Mouse (Mus musculus) left cerebral cortex, adult 8-10 months (tissue): Measurements from ENCODE around the gene Rbms1. TPM values are rescaled to one million over a fixed set of nuclear protein-coding genes. Genes with fewer than 3 reads are reported as not detected.

Source experiments
- DNase-seq, 2 experiments: peaks; one replicate each; pipeline ENCODE4 v3.0.0; 2022; ENCODE audit warnings: low spot score in 2 of 2
- total RNA-seq, 4 experiments: library from RNA; stranded (reverse); gene quantifications; 2 replicates each; pipeline ENCODE4 v1.2.4; 2022

The Rbms1 gene
- total RNA-seq, 4 experiments from 2014 or later, result 20.8 to 25.4 (median 23.8) TPM

DNA sequence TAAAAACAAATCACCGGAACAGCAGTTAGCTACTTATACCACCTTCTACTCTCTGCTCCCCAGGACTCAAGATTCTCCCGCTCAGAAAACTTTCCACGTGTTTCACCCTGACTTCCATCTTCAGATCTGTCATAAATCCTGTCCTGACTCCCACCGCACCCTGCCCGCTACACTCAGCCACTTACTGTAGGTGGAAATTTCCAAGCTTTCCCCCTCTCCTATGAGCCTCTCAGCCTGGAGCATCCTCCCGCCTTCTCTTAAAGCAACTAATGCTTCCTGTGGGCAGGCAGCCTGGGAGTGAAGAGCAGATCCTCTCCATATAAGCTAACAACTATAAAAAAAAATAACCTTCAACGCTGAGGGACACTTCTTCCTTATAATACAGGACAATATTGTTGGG is 44.6 kb downstream of the Rbms1 start:
- DNase-seq, result no peak

DNA sequence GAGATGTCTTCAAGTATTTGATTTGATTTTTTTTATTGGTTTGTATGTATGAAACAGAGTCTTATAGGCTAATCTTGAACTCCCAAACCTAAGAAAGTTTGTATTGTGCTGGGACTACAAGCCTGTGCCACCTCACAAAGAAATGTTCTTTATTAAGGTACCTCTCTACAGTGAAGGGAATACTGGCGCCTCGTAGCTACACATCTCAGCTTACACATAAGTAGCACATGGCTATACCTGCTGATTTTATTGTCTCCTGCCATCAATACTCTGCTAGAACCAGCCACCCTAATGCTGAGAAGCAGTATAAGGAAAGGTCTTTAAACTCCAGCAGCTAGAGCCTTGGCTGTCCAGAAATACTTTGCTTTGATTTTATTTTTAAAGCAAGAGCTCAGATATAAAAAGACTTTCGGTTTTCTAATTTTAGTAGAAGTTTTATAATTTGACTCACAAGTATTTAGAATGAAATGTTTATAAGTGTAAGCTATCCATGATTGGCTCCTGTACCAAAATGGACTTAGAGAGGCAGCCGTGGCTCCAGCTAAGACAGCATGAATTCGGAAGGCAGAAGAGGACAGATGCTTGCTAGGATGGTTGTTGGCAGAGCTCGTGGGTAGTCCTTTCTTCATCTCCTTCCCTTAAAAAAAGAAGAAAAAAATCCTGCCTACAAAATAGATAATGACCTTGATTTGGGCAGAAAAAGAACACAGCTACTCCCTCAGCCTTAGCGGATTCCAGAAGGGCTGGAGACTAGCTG is 48.3 kb downstream of the Rbms1 start:
- no peak for DNase-seq

DNA sequence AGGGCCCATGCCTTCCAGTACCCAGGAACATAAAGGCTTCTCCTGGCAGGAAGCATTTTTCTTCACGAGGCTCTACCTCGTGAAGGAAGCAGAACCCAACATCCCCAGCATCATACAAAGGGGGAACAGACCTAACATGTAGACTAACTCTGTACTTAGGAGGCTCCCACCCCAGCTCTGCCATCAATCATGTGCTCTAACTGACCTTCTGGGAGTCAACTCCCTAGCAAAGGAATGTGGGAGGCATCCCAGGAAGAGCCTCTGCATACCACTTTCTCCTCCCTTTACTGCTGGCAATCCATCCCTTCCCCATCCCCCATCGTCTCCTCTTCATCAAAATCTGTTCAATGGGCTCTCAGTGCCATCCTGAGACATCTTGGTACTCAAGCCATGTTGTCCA is 49.7 kb downstream of the Rbms1 start:
- DNase-seq, result no peak

DNA sequence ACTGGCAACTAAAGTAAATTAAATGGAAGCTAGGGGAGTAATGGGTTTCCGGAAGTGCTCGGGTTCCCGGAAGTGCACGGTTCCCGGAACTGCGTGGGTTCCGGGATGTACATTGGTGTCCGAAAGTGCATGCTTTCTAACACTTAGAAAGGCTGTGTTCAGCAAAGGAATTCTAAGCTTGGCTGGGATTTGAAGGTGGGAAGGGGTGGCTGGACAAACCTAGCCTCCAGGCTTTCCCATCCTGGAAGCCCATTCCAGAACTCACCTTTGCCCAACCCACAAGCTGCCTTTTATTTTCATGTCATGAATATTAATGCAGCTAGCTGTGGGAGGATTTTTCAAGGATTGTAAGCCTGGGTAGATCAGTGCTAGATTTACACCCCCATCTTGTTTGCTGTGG is 51.3 kb downstream of the Rbms1 start:
- no peak for DNase-seq

DNA sequence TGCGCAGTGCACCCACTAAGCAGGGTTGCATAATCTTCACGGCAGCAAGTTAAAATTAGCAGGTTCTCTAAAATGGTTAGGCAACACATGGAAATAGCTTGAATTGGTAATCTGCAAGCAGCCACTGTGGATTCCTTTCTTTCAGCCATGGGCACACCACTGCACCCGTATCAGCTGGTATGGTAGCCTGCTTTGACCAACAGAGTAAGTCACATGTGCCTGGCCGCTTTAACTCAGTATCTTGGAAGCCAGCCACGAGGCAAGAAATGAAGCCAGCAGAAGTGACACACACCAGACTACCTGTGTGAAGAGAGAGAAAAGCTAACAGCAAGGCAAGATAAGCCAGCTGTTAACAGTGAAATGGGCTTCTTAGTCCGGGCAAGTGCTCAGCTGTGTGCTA is 52.2 kb downstream of the Rbms1 start:
- peak; percentile 20 to 45 for DNase-seq

DNA sequence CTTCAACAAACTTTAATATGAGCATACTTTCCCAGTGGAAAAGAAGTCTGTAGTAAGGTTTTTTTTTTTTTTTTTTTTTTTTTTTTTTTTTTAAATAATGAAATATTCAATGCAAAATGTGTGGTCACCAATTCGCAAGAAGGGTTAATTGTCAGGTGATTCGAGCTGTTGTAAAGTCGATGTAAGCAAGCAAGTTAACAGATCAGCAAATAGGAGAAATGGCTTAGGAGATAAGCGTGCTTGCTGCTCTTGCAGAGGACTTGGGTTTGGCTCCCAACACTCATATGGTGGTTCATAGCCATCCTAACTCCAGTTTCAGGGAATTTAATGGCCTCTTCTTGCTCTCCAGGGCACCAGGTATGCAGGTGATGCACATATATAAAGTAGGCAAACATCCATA is 54.4 kb downstream of the Rbms1 start:
- DNase-seq, result no peak

DNA sequence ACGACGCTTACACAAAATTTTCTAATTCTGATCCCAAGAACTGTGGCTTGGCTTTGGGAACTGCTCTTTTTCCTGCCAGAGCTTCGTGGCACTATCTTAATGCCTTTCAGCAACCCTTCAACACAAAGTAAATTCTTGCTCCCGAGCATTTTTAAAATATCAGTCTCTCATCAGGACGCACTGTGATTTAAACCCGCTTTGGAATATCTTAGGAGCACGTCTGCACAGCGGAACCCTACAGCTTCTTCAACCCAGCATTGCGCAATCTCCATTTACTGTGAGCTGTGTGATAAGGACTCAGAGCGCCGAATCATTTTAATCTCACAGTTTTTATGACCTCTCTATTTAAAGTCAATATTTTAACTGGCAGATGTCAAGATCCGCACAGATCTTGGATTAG is 54.9 kb downstream of the Rbms1 start:
- no peak for DNase-seq

DNA sequence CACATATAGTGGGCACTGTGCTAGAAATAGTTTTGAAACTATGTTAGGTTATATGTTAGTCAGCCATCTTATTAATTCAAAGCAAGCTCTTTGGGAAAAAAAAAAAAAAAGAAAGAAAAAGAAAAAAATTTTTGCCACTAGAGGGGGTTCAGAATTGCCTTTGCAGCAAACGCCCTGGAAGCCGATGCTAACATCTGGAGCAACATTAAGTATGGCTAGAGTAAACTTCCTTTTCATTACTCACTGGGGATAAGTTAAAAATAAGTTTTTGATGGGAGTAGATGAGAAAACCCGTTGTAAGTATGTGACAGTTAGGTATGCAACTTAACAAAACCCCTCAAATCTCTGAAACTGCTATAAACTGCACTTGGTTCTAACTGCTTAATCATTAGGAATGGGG is 57.7 kb downstream of the Rbms1 start:
- DNase-seq, result no peak

DNA sequence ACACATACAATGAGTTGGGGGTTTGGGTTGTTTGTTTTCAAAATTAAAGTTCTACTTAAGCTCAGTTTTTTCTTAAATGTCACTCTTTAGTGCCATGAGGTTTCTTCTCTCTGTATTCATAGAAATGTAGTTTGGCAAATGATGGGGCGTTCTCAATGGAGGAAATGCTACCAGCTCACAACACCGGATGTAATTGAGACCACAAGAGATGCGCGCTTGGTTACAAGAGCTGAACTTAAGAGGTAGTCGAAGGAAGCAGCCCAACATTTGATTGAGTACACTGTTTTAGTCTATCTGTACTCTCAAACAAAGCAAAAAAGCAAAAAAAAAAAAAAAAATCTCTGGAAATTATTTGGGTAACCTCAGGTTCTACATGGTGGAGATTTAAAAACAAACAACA is 58.9 kb downstream of the Rbms1 start:
- no peak for DNase-seq

DNA sequence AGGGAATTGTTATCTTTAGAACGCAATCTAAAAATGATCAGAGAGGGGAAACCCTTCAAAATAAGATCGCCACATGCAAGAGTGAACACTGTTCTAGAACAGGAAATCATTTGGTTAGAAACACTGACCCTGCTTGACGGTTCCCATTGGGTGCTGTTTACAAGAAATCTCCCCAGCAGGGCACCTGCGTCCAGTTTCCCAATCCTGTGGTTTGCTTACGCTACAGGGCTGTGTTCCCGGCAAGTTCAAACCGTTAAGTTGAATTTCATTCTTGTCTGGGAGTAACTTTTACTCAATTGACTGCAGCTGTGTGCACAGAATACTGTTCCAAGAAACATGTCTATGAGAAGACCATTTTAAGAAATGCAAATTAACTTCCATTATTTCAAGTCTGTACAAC is 59.5 kb downstream of the Rbms1 start:
- no peak for DNase-seq

DNA sequence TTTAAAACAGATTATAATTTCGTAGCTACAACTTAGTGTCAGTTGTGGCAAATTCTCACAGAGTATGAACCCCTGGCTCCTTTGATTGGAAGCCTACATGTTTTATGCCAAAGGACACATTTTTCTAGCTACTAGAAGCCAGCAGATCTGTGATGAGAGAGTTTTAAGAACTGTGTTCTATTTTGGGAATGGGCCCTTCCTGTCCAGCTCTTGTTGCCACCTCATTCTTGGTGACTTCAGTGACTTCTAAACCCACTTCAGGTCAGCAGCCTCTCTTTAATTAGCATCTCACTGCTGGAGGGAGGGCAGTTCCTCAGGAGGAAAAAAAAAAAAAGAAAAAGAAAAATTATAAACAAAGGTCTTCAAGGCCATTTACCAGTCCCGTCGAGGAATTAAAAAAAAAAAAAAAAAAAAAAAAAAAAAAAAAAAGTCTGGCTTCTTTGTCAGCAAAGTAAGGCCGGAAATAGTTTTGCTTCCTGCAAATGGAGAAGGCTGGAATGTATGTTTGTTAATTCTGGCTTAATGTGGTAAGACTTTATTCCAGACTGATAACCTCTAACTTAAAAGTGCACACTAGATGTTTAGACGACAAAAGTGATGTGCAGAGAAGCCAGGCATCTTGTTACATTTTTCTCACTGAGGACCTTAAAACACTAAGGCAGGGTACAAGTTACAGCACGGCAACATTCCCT is 60.4 kb downstream of the Rbms1 start:
- DNase-seq, result no peak

DNA sequence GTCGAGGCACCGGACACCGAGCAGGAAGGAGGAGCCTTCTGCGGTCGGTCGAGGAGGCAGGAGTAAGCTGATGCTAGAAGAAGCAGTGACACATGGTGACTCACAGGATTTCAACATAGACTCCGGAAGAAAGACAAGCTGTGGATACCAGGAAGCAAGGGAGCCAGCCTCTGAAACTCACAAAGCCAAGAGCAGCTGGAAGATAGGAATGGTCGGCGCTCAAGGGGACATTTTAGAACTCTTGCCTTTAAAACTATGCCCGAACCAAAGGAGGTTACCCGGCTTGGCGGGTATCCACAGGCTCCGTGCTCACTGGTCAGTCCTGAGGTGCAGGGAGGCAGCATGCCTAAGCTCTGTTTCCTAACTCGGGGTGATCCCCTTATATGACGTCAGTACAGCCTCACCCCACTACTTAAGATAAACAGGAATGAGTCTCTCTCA is 61.5 kb downstream of the Rbms1 start:
- DNase-seq, result peak in 1 of 2 experiments; percentile 35

DNA sequence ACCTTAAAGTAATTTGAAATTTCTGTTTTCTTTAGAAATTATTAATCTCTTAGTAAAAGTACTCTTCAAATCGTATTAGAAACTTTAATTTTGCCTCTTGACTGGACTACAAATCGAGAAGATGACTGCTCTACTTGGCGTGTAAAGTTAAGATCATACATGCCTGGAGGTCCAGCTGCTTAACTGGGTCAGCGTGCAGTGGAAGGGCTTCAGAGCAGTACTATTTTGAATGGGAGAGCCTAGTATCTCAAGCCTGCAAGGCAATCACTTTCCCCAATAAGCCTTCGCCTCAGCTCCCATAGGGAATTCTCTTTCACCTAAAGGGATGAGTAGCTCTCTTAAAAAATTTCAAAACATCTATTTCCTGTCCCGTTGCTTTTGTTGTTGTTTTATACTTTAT is 62.0 kb downstream of the Rbms1 start:
- no peak for DNase-seq

DNA sequence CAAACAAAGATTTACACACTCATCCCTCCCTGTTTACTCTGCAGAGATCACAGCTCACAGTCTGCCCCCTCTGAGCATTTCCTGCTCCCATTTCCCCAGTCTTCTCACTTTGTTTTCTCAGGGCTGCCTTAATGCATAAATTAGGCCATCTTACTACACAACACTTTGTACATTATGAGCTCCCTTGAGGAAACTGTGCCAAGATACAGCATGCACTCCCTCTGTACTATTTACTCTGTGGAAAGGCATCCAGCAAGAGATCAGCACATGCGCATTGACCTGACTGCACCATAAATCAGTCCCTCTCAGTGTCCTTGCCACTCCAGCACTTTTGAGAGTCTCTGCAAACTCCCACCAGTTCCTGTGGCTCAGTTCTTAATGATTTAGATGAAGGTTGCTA is 70.0 kb downstream of the Rbms1 start:
- no peak for DNase-seq

DNA sequence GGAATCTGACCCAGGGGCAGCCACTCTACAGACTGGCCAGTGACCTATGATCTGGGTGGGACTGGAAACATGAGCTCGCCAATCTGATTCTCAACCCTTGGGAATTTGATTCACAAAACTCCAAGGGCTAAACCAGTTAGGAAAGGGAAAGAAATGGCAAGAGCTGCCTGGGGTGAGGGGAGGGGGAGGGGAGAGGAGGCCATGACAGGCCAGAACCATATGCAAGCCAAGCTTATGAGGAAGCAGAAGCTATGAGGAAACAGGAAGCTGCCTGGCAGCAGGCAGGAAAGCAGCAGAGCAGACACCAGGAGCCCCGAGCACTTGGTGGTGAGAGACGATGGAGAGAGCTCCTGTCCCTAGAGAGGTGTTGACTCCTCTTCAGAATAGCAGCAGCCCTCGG is 79.1 kb downstream of the Rbms1 start:
- DNase-seq, result no peak

DNA sequence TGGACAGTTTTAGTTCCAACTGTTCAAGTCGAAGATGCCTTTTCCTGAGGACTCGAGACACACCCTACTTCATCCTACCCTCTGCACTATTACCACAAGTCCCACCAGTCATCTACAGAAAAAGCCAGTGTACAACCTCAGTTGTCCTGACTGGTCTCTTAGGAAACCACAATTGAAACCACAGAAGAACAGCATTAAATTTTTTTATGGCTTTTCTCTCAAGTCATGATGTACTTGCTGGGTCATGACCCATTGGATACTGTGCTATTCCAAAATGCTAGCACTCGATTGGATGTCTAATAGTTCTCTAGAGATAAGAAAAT is 80.0 kb downstream of the Rbms1 start:
- no peak for DNase-seq

DNA sequence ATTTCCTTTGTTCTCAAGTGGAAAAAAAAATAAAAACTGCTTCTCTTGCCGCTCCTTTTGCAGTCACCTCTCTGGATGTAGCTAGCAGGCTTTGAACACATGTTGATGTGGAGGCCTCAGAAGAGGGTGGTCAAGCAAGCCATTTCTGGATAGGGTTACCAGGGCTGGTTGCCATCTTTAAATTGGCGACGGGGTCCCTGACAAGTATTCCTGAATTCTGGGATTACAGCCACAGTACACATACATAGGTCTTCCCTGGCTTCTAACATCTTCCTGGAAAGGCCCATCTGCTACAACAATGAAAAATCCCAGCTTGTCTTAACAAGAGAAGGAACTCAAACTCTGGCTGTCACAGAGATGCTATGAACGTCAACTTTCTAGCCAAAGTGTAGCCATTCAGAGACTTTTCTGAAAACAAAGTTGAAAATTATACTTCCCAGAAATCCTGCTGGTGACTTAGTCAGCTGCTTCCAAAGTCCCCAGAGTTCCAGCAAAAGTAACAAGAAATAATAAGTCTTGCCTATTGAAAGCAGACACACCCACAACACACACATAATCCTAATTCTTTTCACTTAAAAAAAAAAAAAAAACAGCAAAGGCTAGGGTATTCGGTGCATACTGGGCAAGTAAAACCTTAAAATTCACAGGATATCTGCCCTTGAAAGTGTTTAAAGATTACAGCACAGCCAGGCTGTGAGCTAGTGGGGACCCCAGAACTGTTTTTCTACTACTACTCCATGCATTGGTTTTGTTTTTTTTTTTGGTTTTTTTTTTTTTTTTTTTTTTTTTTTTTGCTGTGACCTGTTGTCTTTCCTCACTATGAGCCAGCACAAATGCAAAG is 80.6 kb downstream of the Rbms1 start:
- no peak for DNase-seq

DNA sequence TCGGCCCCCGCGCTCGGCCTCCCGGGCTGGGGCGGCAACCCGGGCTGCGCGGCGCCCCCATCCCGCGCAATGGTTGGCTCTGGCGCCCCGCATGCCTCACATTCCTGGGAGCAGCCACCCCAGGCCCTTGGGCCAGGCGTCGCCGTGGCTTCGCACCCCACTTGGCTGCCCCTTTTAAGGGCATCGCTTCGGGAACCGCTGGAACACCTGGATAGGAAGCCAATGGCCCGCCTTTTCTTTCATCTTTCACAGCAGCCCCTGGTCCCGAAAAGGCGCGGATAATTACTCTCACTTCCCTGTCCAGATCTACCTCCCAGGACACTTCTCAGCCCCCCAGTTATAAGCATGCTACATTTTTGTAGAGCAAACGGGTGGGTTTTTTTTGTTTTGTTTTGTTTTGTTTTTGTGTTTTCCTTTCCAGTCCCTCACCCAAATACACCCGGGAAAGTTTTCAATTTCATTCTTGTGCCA is 81.4 kb downstream of the Rbms1 start:
- no peak for DNase-seq

DNA sequence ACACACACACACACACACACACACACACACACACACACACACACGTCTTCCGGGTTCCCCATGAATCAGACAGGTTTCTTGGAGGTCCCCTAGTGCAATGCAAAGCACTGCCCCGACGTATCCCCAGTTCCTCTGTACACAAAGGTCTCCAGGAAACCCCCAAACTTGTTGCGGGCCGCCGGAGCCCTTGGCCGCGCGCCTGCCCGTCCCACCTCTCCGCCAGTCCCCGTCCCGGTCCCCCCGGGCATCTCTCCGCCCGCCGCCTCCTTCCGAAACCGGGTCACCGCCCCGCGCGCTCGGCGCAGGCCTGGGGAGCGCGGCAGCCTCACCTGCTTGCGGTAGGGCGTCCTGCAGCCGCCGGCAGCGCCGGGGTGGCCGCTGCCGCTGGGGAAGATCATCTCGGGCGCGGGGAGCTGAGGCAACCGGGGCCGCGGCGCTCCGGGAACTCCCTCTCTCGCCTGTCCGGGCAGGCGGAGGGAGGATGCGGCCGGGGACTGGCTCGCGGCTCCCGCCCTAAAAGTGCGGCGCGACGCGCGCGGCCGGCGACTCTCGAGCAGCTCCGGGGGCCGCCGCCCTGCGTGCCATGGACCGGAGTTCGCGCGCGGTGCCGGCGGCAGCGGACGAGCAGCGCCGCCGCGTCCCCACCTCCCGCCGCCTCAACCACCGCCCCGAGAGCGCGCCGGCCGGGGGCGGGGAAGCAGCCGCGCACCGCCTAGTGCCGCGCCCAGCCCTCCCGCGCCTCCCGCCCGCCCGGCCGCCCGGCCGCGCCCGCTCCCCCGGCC is 82.0 kb downstream of the Rbms1 start:
- DNase-seq, result peak; percentile 28 to 36

DNA sequence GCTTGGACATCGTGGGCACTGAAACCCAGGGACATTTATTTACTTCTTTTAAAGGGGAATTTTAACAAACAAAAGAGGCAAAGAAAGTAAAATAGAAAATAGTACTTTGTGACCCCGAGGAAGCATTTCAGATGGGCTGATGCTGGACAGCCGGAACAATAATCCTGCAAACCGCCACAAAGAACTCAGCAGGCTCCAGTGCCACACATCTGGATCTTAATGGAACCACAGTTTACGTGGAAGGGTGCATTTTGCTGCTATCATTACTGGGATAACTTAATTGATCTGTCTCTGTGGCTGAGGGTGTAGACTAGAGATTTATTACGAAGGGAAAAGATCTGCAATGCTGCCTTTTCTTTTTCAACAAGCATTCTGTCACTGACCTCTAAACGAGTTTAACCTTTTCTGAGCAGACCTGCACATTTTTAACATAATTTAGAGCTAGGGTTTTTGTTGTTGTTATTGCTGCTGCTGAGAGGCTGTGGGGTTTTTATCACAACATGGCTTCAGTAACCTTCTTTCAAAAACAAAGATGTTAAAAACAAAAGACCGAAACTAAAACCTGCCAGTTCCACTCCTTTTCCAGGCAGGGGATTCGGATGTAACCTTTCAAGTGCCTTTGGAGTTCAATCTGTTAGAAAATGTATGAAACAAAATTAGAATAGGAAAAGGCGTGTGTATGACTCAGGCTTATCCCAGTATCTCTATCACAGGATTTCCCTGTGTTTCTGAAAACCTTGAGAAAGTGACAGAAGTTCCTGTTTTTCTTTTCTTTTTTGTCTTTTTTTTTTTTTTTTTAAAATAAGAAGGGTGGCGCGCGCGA is 82.8 kb downstream of the Rbms1 start:
- DNase-seq, result no peak
